Mouse (Mus musculus): Measurements from ENCODE around the gene Satb2.
A peak's percentile ranks its signal among the peaks of the same experiment; 100 is the strongest.

DNA sequence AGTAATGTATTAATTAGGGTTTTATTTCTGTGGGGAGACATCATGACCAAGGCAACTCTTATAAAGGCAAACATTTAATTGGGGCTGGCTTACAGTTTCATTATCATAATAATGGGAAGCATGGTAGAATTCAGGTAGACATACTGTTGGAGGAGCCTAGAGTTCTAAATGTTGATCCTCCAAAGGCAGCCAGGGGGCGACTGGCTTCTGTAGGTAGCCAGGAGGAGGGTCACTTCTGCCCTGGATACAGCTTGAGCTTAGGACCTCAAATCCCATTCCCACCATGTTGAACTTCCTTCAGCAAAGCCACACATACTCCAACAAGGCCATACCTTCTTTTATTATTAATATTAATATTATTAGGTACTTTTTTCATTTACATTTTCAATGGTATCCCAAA, 225.2 kb downstream of the Satb2 start:
- TF ChIP-seq CTCF (conservative IDR thresholded peaks at IDR 0.05 in 1 of 2, IDR thresholded peaks at IDR 0.05 in 1 of 2; ENCODE audit: low read depth in 2 of 2, low read length in 2 of 2) (peak in 1 of 2 experiments; percentile 76; a peak in 2 of 4 replicates), MAZ (IDR thresholded peaks at IDR 0.05; ENCODE audit: low read depth, low read length) (no peak), MAX (IDR thresholded peaks at IDR 0.05; ENCODE audit: low read length) (no peak), MEF2A (IDR thresholded peaks at IDR 0.05; ENCODE audit: borderline replicate concordance, low read depth, low read length) (no peak), RCOR1 (conservative IDR thresholded peaks at IDR 0.05; ENCODE audit: low read depth, low read length) (no peak), USF2 (conservative IDR thresholded peaks at IDR 0.05; ENCODE audit: low read depth, low read length) (no peak), E2F4 (IDR thresholded peaks at IDR 0.05; ENCODE audit: insufficient replicate concordance, low read depth, low read length) (no peak), EP300 (IDR thresholded peaks at IDR 0.05; ENCODE audit: low read length) (no peak), POLR2AphosphoS2 (IDR thresholded peaks at IDR 0.05; ENCODE audit: low read depth, low read length) (no peak), POLR2A (IDR thresholded peaks at IDR 0.05; ENCODE audit: low read depth, low read length) (no peak), BHLHE40 (IDR thresholded peaks at IDR 0.05; ENCODE audit: low read depth, low read length) (no peak)

Measured in CH12.LX (cell line).